Mouse (Mus musculus) hindbrain, embryonic 13.5 days (tissue): ENCODE measurements at regions not wholly inside any gene's neighbourhood (a gene's known extent, or its start where the extent isn't known, plus 50 kb on each side); places are given as distances from the start of the nearest gene placed in this dataset.
A peak's percentile ranks its signal among the peaks of the same experiment; 100 is the strongest.

ENCODE experiments used
- ATAC-seq: fragments of 200-750 bp; cut with Nextera tagmentation; 2 replicates; pipeline ENCODE4 v1.8.0; 2017; ENCODE audit warnings: moderate TSS enrichment; ENCODE audit not compliant: low FRiP score
- H3K27ac ChIP-seq: fragments of 300-500 bp; sonication (generic); 2 replicates; pipeline ENCODE4 v1.5.1; 2015; ENCODE audit warnings: inconsistent platforms, mild to moderate bottlenecking, moderate library complexity
- H3K27me3 ChIP-seq: fragments of 300-500 bp; sonication (generic); 2 replicates; pipeline ENCODE4 v1.6.1; 2015; ENCODE audit warnings: mild to moderate bottlenecking, inconsistent platforms
- H3K36me3 ChIP-seq: fragments of 300-500 bp; sonication (generic); 2 replicates; pipeline ENCODE4 v1.6.1; 2015; ENCODE audit warnings: mild to moderate bottlenecking, inconsistent platforms
- H3K4me1 ChIP-seq: fragments of 300-500 bp; sonication (generic); replicated peaks from 2 replicates; pipeline ENCODE4 v1.6.1; 2015; ENCODE audit warnings: inconsistent platforms
- H3K4me2 ChIP-seq: fragments of 300-500 bp; sonication (generic); 2 replicates; pipeline ENCODE4 v1.6.1; 2015; ENCODE audit warnings: inconsistent platforms, mild to moderate bottlenecking, moderate library complexity
- H3K4me3 ChIP-seq: fragments of 300-500 bp; sonication (generic); 2 replicates; pipeline ENCODE4 v1.5.1; 2015; ENCODE audit warnings: mild to moderate bottlenecking, inconsistent platforms
- H3K9ac ChIP-seq: fragments of 300-500 bp; sonication (generic); 2 replicates; pipeline ENCODE4 v1.6.1; 2015; ENCODE audit warnings: mild to moderate bottlenecking, inconsistent platforms
- H3K9me3 ChIP-seq: fragments of 300-500 bp; sonication (generic); 2 replicates; pipeline ENCODE4 v1.6.1; 2016; ENCODE audit warnings: inconsistent platforms
- WGBS: fragments of 180-500 bp; shearing (Covaris S2); methylation state at CpG from one replicate; pipeline ENCODE4 v1.1.7; 2015; 5-methylcytosine and 5-hydroxymethylcytosine counted together

DNA sequence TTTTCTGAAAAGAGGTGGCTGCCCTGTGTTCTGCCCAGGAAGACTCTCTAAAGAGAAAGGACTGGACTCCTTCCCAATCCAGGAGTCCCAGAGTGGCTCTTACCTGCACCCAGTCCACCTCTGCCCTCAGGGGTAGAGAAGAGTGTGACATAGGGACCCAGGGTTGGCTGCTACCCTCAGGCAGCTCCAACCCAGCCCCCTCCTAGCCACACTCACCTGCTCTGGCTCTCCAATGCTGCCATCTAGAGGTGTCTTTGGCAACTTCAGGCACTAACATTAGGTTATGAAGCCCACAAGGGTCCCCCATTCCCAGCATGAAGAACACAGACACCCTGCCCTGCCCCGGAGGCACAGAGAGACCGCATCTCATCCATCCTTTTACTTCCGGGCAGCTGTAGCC, 82.4 kb upstream of the Csf3r start:
- H3K4me2 ChIP-seq, result no peak overlapping the region
- no peak overlapping the region for H3K4me3 ChIP-seq
- H3K36me3 ChIP-seq, result no peaks in the 10 kb centered on the region
- peak; percentile 33; the same call in 1 of the 2 replicates for ATAC-seq
- no peak overlapping the region for H3K27ac ChIP-seq
- peaks cover 20% of the 10 kb centered on the region; the same call in 1 of the 2 replicates for H3K27me3 ChIP-seq
- no peak overlapping the region for H3K9ac ChIP-seq
- H3K4me1 ChIP-seq, result peaks cover 19% of the 10 kb centered on the region
- no peaks in the 10 kb centered on the region for H3K9me3 ChIP-seq
- 53% methylated on average over 3 of the region's 3 CpGs for WGBS

DNA sequence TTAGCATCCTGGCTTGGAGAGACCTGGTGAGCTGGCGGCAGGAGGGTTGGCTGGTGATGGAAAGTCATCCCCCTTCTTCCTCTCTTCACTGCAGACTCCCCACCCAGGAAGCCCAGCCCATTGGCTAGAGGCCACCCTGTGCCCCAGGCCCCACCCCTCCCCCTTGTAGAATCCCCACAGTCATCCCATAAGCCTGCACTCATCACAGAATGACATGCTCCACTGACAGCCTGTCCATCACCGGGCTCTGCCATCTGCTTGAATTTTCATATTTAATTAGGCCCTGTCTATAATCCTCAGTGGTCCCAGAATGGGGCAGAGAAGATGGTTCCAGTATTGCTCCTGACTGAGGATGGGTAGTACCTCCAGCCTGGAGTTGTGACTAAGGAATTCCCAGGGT, 79.3 kb upstream of the Csf3r start:
- Histone ChIP-seq H3K9me3 (no peaks in the 10 kb centered on the region), H3K4me3 (no peak overlapping the region), H3K4me1 (peaks cover 15% of the 10 kb centered on the region), H3K9ac (no peak overlapping the region), H3K4me2 (no peak overlapping the region), H3K27me3 (peaks cover 16% of the 10 kb centered on the region; the same call in 1 of the 2 replicates), H3K36me3 (no peaks in the 10 kb centered on the region), H3K27ac (no peak overlapping the region)
- 47% methylated on average over 2 of the region's 2 CpGs for WGBS
- ATAC-seq, result no peak

DNA sequence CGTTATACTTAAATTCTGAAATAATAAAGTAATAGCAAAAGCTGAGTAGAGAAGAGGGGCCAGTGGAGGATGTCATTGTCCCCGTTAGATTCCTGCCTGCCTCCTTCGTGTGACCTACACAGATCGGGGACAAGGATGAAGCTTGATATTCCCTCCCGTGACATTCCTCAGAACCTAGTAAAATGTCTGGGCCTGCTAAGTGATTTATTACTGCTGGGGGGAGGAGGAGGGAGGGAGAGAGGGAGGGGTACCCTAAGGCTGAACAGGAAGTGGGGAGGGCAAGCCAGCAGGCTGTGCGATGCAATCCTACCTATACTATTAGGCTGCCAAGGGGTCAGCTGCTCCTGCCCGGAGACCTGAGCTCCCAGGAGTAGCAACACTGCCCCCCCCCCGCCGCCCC, 64.9 kb upstream of the Csf3r start:
- Histone ChIP-seq H3K4me1 (peaks cover 21% of the 10 kb centered on the region), H3K36me3 (no peaks in the 10 kb centered on the region), H3K9ac (no peak overlapping the region), H3K27ac (no peak overlapping the region), H3K9me3 (no peaks in the 10 kb centered on the region), H3K27me3 (peaks cover 5% of the 10 kb centered on the region), H3K4me2 (no peak overlapping the region), H3K4me3 (no peak overlapping the region)
- 47% methylated on average over 9 of the region's 9 CpGs for WGBS
- ATAC-seq, result no peak

DNA sequence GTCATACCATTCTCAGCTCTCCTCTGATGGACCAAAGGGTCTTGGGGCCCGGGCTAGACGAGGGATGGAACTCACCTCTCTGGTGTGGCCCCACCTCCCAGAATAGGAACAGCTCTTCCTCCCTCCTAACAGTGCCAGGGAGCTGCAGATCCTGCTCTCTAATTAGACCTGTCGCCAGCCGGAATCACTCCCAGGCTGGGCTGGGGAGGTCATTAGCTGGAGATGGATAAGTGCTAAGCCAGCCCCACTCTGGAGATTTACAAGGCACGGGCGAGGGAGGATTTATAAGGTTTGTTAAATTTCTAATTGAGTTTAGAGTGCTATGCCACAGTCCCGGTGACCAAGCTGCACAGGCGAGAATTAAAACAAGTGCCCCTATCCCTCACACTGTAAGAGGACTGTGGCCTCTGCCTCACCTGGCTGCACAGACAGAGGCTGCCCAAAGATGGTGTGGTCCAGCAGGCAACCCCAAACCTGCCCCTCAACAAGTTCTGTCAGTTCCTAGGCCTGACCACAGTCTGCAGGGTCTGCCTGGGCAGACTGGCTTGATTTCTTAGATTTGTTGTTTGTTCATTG, 63.6 kb upstream of the Csf3r start:
- Histone ChIP-seq H3K27ac (no peak overlapping the region), H3K4me1 (peaks cover 21% of the 10 kb centered on the region), H3K4me3 (no peak overlapping the region), H3K4me2 (no peak overlapping the region), H3K9me3 (no peaks in the 10 kb centered on the region), H3K9ac (no peak overlapping the region), H3K27me3 (peaks cover 8% of the 10 kb centered on the region), H3K36me3 (no peaks in the 10 kb centered on the region)
- ATAC-seq, result 0 out of 2 replicates have a peak, but pooled peaks have one; percentile 5
- 58% methylated on average over 8 of the region's 8 CpGs for WGBS

DNA sequence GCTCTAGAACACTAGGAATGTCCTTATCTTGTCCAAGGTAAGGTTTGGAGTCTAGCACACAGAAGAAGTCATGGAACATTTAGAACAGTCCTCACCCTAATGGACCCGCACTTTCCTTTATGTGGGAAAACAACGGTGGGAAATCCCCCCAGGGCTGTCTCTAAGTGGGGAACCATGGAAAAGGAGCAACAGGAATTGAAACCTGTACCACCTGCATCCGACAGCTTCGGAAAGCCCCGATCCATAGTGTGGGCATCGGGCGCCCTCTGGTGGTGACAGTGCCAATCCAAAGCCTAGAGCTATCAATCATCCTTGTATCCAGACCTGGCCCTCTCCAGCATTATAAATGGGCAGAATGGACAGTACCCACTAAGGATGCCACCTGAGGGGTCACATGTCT, 61.7 kb upstream of the Csf3r start:
- no peak overlapping the region for H3K27ac ChIP-seq
- peaks cover 8% of the 10 kb centered on the region for H3K27me3 ChIP-seq
- H3K4me1 ChIP-seq, result peaks cover 13% of the 10 kb centered on the region
- H3K4me3 ChIP-seq, result no peak overlapping the region
- WGBS, result 8% methylated on average over 7 of the region's 7 CpGs
- no peak for ATAC-seq
- H3K9ac ChIP-seq, result no peak overlapping the region
- H3K36me3 ChIP-seq, result no peaks in the 10 kb centered on the region
- H3K9me3 ChIP-seq, result no peaks in the 10 kb centered on the region
- no peak overlapping the region for H3K4me2 ChIP-seq
